Mouse (Mus musculus) CD4-positive, CD25-positive, alpha-beta regulatory T cell, adult 9 weeks (primary cell): ENCODE results near the gene Gm6176. TPM values are rescaled to one million over a fixed set of nuclear protein-coding genes. Genes with fewer than 3 reads are reported as not detected.

Experiments
- polyA plus RNA-seq: library from polyadenylated mRNA; unstranded; fragments of 100-300 nt; shearing (Covaris generic); gene quantifications from one replicate; pipeline ENCODE4 v1.2.1, GENCODE M21; 2017

Gm6176 gene
- not detected for polyA plus RNA-seq

GRCm38 (mm10) chr7:22056205-22056604, at the start of gene Gm6176:
TSS of gene Gm6176 (minus strand) at chr7:22056305.

GRCm38 (mm10) chr7:22068757-22069156, 12.7 kb upstream of the Gm6176 start, which contains the start of gene Vmn1r139:
TSS of gene Vmn1r139 (plus strand) at chr7:22069057.

GRCm38 (mm10) chr7:22028797-22029196, 27.3 kb downstream of the Gm6176 start, which contains the start of gene Vmn1r138:
TSS of gene Vmn1r138 (minus strand) at chr7:22028897.

Other genes starting within 250 kb of the Gm6176 start
- gene Vmn1r135, start 224.0 kb downstream of the Gm6176 start, polyA plus RNA-seq, result not detected
- gene Gm5725, start 212.0 kb downstream of the Gm6176 start, polyA plus RNA-seq, result not detected
- gene Gm5891, start 135.0 kb downstream of the Gm6176 start, polyA plus RNA-seq, result not detected
- gene Vmn1r137, start 61.7 kb downstream of the Gm6176 start, polyA plus RNA-seq, result not detected
- gene Vmn1r138, start 27.4 kb downstream of the Gm6176 start, polyA plus RNA-seq, result not detected
- gene Vmn1r139, start 12.8 kb upstream of the Gm6176 start, polyA plus RNA-seq, result not detected
- not detected for gene Gm16451, start 61.9 kb upstream of the Gm6176 start, polyA plus RNA-seq
- gene Gm10666, start 78.4 kb upstream of the Gm6176 start, polyA plus RNA-seq, result not detected
- gene Vmn1r142, start 107.7 kb upstream of the Gm6176 start, polyA plus RNA-seq, result not detected
- not detected for gene Vmn1r143, start 133.1 kb upstream of the Gm6176 start, polyA plus RNA-seq
- not detected for gene Gm8653, start 145.0 kb upstream of the Gm6176 start, polyA plus RNA-seq
- gene Gm8453, start 173.2 kb upstream of the Gm6176 start, polyA plus RNA-seq, result not detected